Mouse (Mus musculus) macrophage (primary cell): ENCODE data around the gene Frmd4b. TPM values are rescaled to one million over a fixed set of nuclear protein-coding genes. Genes with fewer than 3 reads are reported as not detected.

Source experiments
- H3K27ac ChIP-seq: fragments of 350-480 bp; formaldehyde crosslinking; 2 replicates; pipeline ENCODE4 v1.9.0; 2021
- H3K36me3 ChIP-seq: fragments of 350-480 bp; formaldehyde crosslinking; 2 replicates; pipeline ENCODE4 v1.9.0; 2021; ENCODE audit errors: inconsistent target
- H3K4me3 ChIP-seq: fragments of 350-480 bp; formaldehyde crosslinking; 2 replicates; pipeline ENCODE4 v1.9.0; 2021; ENCODE audit errors: inconsistent target
- H3K79me2 ChIP-seq: fragments of 350-480 bp; formaldehyde crosslinking; 2 replicates; pipeline ENCODE4 v1.9.0; 2021; ENCODE audit errors: inconsistent target
- WGBS: methylation state at CpG from one replicate; pipeline ENCODE4 v1.1.7; 2026; ENCODE audit warnings: inconsistent platforms; ENCODE audit not compliant: missing documents; 5-methylcytosine and 5-hydroxymethylcytosine counted together
- polyA plus RNA-seq: library from polyadenylated mRNA; stranded (reverse); fragments of 250-400 nt; gene quantifications from 3 replicates; pipeline ENCODE4 v1.2.4, GENCODE M21; 2018; ENCODE audit warnings: inconsistent platforms

The Frmd4b gene
- polyA plus RNA-seq, 1 experiment from 2014 or later = 139 TPM

DNA sequence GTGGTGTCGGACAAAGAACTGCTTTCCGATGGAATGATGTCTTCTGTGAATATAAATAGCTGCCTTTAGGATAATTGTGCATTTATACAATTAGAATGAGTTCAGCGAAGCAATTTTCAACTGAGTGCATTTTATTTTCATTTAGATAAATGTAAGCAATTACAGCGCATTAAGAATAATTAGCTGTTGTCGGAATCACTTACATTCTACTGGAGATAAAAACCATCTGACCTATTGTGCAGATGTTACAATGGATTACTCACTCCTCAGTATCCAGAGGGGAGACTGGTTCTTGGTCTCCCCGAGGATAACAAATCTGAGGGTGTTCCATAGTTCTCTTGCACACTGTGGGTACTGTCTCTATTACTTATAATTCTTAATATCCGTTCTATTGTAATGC is 315.0 kb downstream of the Frmd4b start:
- Histone ChIP-seq H3K4me3 (no peak overlapping the region), H3K36me3 (peaks cover 98% of the 10 kb centered on the region), H3K27ac (no peak overlapping the region), H3K79me2 (no peaks in the 10 kb centered on the region)
- 96% methylated on average over 7 of the region's 7 CpGs for WGBS

DNA sequence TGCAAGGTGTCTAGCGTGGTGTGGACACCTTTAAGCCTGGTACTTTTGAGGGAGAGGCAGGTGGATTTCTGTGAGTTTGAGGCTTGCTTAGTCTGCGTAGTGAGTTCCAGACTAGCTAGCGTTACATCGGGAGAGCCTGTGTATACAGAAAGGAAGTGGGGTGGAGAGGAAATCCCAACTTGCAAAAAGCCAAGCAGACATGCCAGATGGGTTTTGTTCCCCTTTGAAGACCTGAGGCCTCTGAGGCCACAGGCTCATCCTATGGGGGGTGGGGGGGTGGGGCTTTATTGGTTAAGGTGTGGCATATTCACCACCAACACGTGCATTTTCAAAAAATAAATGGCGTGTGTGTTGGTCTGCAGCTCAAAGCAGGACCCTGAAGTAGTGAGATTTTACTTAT is 316.7 kb downstream of the Frmd4b start:
- WGBS = 28% methylated on average over 6 of the region's 6 CpGs

DNA sequence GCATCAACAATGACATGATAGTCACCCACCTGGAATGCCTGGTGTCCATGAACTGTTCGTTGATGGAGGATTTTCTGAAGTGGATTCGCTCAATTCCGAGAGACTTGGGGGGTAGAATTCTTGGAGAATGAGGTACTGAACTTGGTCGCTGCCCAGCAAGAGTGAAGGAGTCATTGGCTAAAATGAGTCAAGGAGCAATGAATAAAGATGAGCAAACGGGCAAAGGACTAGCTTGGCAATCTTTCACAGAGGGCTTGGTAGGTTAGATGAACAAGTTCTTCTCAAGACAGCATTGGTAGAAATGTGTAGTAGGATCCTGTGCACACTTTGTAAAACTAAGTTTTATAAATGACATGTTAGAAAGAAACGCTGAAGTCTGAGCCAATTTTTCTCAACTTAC is 317.2 kb downstream of the Frmd4b start:
- peaks cover 17% of the 10 kb centered on the region; the same call in 1 of the 2 replicates for H3K79me2 ChIP-seq
- 92% methylated on average over 6 of the region's 6 CpGs for WGBS
- no peak overlapping the region for H3K4me3 ChIP-seq
- no peak overlapping the region for H3K27ac ChIP-seq
- peaks cover 98% of the 10 kb centered on the region for H3K36me3 ChIP-seq

More for the DNA sequence above, 316.7 kb downstream of the Frmd4b start:
- Histone ChIP-seq H3K4me3 (no peak overlapping the region), H3K36me3 (peaks cover 98% of the 10 kb centered on the region), H3K27ac (no peak overlapping the region), H3K79me2 (peaks cover 12% of the 10 kb centered on the region; the same call in 1 of the 2 replicates)

DNA sequence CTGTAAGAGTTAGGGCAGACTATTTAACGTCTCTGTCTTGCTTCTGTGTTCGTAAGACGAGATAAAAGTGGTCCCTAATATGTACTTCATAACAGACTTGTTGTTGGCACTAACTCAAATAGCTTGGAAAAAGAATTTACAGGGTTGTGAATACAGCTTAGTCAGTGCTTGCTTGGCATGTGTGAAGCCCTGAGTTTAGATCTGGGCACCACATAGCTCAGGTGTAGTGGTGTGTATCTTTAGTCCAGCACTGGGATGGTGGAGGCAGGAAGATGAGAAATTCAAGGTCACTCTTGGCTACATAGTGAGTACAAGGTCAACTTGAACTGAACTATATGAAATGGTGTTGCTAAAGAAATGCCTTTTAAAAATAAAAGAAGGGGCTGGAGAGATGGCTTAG is 320.2 kb downstream of the Frmd4b start:
- 97% methylated on average over 3 of the region's 3 CpGs for WGBS
- peaks cover 98% of the 10 kb centered on the region for H3K36me3 ChIP-seq
- H3K27ac ChIP-seq = no peak overlapping the region
- H3K4me3 ChIP-seq = no peak overlapping the region
- peaks cover 31% of the 10 kb centered on the region; the same call in 1 of the 2 replicates for H3K79me2 ChIP-seq

DNA sequence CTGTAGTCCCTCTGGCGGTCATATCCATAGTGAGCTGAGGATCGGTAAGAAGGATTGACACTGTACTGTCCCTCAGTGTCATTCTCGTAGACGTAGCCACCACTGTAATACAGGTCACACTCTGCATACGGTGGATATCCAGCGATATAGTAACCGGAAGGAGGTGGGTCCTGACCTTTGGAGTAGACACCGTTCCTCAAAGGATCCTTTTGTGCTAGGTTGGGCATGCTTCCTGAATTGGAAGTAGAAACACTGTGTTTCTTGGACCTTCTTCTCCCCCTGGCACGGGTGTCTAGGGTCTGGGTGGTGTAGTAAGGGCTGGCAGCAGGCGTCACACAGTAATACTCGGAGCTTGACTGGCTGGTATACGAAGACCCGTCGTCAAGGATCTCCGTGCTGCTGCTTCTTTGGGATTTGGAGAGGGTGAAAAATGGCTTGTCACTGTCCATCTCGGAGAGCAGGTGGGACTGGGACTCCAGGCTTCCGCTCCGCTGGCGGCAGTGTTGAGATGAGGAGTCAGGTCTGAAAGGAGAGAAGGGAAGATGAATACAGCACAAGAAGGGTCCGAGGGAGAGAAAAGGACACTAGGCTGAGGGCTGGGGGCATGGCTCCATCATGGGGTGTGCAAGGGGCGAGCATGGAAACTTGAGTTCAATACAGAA is 321.3 kb downstream of the Frmd4b start:
- 96% methylated on average over 21 of the region's 21 CpGs for WGBS
- no peak overlapping the region for H3K27ac ChIP-seq
- H3K79me2 ChIP-seq = peaks cover 31% of the 10 kb centered on the region; the same call in 1 of the 2 replicates
- H3K4me3 ChIP-seq = no peak overlapping the region
- H3K36me3 ChIP-seq = peaks cover 99% of the 10 kb centered on the region

DNA sequence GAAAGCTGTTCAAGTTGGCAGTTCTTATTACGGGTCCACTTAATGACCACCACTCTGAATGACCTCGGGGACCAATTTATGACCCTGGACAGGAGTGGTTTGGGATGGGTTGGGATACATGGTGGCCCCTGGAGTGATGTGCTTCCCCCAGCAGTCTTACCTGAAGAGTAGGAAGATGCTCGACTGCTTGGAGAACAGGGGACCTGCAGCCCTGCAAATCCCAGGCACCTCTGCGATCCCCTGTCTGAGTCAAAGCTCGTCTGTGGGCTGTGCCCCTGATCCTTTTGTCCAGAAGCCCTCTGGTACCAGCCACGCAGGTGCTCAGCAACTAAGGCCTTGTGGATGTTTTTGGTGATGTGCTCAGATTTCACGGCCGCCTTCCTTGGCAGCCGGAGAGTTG is 321.9 kb downstream of the Frmd4b start:
- Histone ChIP-seq H3K27ac (no peak overlapping the region), H3K36me3 (peaks cover 100% of the 10 kb centered on the region), H3K4me3 (no peak overlapping the region), H3K79me2 (peaks cover 31% of the 10 kb centered on the region; the same call in 1 of the 2 replicates)
- 92% methylated on average over 9 of the region's 9 CpGs for WGBS

DNA sequence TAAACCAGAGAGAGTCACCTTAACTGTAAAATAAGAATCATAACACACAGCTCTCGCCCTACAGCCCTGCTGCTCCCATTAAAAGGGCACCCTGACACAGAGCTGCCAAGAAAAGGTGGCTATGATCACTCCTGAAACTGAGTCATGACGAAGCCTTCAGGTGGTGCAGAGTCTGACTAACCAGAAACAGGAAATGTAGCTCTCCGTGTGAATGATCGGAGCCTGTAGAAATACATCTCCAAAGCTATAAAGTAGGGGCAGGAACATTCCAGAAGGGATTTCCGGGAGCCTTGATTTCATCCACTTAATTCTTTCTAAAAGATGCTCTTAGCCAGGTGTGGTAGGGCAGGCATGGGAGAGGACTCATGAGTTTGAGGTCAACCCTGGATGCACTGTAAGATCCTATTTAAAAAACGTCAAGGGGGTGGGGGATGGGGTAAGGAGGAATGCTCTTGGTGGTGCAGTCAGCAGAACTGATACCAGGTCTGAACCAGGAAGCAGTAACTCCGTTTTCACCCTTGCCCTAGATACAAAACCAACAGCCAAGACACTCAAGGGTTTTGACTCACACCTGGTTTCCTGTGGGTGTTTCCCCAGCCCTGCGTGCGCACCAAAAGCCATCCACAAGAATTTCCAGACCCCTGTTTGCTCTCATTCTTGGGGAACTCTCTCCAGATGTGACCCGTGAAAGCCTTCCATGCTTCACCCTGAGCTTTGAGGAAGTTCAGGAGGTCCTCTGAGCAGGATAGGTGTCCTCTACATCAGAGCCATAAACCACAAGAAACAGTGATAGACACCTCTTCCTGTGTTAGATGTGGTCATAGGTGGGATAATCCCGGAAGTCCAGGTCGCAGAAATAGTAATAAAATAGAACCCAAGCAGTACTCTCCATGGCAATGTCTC is 323.4 kb downstream of the Frmd4b start:
- H3K79me2 ChIP-seq = peaks cover 31% of the 10 kb centered on the region; the same call in 1 of the 2 replicates
- peaks cover 100% of the 10 kb centered on the region for H3K36me3 ChIP-seq
- H3K4me3 ChIP-seq = no peak overlapping the region
- no peak overlapping the region for H3K27ac ChIP-seq
- 70% methylated on average over 12 of the region's 12 CpGs for WGBS

DNA sequence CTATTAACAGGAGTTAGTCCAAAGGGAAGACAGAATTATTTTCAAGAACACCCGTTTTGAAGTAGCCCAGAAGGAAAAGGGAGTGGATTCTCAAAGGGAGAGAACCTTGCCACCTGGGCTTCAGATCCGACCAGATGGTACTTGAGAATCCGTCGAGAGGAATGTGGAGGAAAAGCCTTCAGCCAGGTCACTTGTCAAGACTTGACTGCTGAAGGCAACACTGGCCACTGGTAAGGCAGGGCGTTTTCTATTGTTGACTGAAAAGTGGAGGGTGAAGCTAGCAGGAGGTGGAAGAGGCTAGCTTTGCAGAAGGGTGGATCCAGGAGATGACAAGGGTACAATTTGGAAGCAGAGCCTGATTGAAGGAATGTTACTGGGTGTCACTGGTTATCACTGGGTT is 324.4 kb downstream of the Frmd4b start:
- Histone ChIP-seq H3K4me3 (no peak overlapping the region), H3K27ac (no peak overlapping the region), H3K79me2 (peaks cover 31% of the 10 kb centered on the region; the same call in 1 of the 2 replicates), H3K36me3 (peaks cover 100% of the 10 kb centered on the region)
- WGBS = 95% methylated on average over 5 of the region's 5 CpGs

DNA sequence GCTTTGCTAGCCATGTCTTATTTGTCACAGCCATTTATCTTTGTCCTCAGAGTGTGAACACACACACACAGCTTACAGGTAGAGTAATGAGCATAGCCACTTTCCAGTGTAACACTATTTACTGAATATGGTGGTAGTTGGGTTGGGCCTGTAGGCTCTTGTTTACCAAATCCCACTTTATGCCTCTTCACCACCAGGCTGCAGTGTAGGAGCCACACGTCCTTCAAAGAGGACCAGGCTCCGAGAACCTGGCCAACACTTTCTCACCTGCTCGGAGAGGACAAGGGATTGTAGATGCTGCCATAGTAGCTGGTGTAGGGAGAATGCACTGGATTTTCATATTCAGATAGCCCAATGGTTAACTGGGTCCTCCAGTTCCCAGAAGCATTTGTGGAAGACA is 325.2 kb downstream of the Frmd4b start:
- WGBS = 93% methylated on average over 3 of the region's 3 CpGs
- Histone ChIP-seq H3K27ac (no peak overlapping the region), H3K36me3 (peaks cover 100% of the 10 kb centered on the region), H3K4me3 (no peak overlapping the region), H3K79me2 (peaks cover 31% of the 10 kb centered on the region; the same call in 1 of the 2 replicates)

DNA sequence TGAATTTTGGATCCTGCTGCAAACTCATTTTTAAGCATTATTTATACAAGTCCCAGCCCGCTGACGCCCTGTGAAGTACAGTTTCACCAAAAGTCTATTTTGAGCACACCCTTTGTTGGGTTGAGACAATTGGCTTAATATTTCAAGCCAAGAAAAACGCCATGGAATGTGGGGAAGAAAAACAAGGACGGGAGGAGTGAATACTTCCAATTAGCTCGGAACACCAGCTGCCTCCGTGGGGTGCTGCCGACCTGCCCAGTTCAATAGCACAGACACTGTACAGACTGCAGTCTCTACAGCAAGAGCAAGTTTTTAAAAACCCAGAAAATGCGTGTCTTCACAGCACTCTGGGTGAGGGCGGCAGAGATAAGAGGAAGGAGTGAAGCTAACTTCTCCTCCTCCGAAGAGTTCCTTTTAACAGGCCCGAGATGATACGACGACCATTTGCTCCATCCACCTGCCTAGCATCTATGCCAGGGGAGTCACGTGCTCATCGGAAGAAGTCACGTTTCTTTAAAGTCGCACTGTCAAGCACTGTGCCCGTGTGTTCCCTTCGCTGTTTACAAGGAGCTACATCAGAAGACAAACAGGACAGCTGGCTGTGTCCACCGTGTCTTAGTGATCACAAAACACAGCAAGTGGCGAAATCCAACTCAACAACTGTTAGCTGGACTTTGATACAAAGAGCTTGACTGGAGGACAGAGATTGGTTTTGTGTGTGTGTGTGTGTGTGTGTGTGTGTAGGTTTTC is 326.0 kb downstream of the Frmd4b start:
- peaks cover 100% of the 10 kb centered on the region for H3K36me3 ChIP-seq

DNA sequence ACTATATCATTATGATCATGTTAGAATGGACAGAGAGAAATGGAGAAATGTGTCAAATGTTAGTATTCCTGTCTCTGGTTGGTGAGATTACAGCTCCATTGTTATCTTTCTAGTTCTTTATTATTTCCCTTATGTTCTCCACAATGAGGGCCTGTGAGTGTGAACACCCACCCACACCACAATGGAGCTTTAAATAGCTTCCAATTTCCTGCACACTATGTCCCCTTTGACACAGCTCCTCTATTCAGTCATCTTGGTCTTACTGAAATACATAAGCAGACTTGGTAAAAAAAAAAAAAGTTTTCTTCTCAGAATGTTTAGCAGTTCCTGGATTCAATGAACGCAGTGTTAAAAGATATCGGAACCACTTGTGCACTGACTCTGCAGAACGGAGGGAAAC is 326.7 kb downstream of the Frmd4b start:
- WGBS = 100% methylated on average over 3 of the region's 3 CpGs
- H3K27ac ChIP-seq = no peak overlapping the region
- peaks cover 19% of the 10 kb centered on the region; the same call in 1 of the 2 replicates for H3K79me2 ChIP-seq
- peaks cover 100% of the 10 kb centered on the region for H3K36me3 ChIP-seq
- H3K4me3 ChIP-seq = no peak overlapping the region

More for the DNA sequence above, 326.0 kb downstream of the Frmd4b start:
- Histone ChIP-seq H3K27ac (no peak overlapping the region), H3K4me3 (no peak overlapping the region), H3K79me2 (peaks cover 25% of the 10 kb centered on the region; the same call in 1 of the 2 replicates)
- 94% methylated on average over 20 of the region's 21 CpGs for WGBS

DNA sequence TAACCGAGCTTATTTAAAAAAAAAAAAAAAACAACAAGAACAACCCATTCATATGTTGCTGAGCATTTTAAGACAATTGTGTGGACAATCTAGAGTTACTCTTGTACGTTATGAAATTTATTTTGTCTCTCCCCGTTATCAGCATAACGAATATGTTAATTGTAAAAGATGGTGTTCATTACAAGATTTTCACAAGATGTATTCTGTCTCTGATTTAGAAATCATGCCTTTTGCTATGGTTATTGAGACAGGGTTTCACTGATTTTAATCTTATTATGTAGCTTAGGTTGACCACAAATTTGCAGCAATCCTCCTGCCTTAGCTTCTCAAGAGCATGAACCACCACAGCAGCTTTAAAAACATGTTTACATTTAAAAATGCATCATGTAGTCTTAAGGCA is 327.5 kb downstream of the Frmd4b start:
- peaks cover 94% of the 10 kb centered on the region for H3K36me3 ChIP-seq
- WGBS = 100% methylated on average over 4 of the region's 4 CpGs
- no peak overlapping the region for H3K4me3 ChIP-seq
- H3K27ac ChIP-seq = no peak overlapping the region
- H3K79me2 ChIP-seq = peaks cover 10% of the 10 kb centered on the region; the same call in 1 of the 2 replicates

DNA sequence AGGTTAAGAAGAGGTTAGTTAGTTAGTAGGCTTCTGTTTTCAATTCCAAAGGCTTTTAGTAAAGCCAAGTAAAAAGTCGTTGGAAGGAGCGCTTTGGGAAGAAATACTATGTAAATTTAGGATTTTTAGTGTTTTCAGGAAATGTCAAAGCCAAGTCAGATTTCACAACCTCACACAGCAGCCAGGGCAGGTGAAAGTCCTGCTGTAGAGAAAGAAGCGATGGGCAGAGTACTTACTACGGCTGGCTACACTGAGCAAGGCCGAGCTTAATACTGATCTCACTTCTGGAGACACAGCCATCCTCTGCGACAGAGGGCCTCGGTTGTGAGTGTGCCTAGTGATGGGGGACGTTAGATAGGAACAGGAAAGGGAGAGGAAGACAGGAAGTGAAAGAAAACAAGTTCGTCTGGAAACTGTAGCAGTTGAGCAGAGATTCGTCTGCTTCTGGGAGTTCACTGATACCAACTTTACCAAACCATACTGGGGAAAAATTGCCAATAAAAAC is 328.0 kb downstream of the Frmd4b start:
- Histone ChIP-seq H3K4me3 (no peak overlapping the region), H3K27ac (no peak overlapping the region), H3K79me2 (peaks cover 6% of the 10 kb centered on the region; the same call in 1 of the 2 replicates), H3K36me3 (peaks cover 91% of the 10 kb centered on the region)
- WGBS = 62% methylated on average over 9 of the region's 10 CpGs
